Mouse (Mus musculus) limb, embryonic 12.5 days (tissue): ENCODE measurements around the gene Col25a1. TPM values are rescaled to one million over a fixed set of nuclear protein-coding genes. Genes with fewer than 3 reads are reported as not detected.

Experiments
- ATAC-seq: fragments of 200-750 bp; cut with Nextera tagmentation; 2 replicates; pipeline ENCODE4 v1.8.0; 2017; ENCODE audit warnings: low read depth, moderate TSS enrichment; ENCODE audit not compliant: insufficient number of reproducible peaks, insufficient read depth, low FRiP score, low TSS enrichment
- H3K27ac ChIP-seq: fragments of 300-500 bp; sonication (generic); 2 replicates; pipeline ENCODE4 v1.5.1; 2016; ENCODE audit warnings: mild to moderate bottlenecking, moderate library complexity
- H3K27me3 ChIP-seq: fragments of 300-500 bp; sonication (generic); 2 replicates; pipeline ENCODE4 v1.6.1; 2016; ENCODE audit warnings: mild to moderate bottlenecking, moderate library complexity
- H3K36me3 ChIP-seq: fragments of 300-500 bp; sonication (generic); 2 replicates; pipeline ENCODE4 v1.6.1; 2016; ENCODE audit warnings: mild to moderate bottlenecking, moderate library complexity
- H3K4me1 ChIP-seq: fragments of 300-500 bp; sonication (generic); replicated peaks from 2 replicates; pipeline ENCODE4 v1.6.1; 2016
- H3K4me2 ChIP-seq: fragments of 300-500 bp; sonication (generic); 2 replicates; pipeline ENCODE4 v1.6.1; 2016; ENCODE audit warnings: mild to moderate bottlenecking, moderate library complexity
- H3K4me3 ChIP-seq: fragments of 300-500 bp; sonication (generic); replicated peaks from 2 replicates; pipeline ENCODE4 v1.5.1; 2016; ENCODE audit warnings: mild to moderate bottlenecking
- H3K9ac ChIP-seq: fragments of 300-500 bp; sonication (generic); replicated peaks from 2 replicates; pipeline ENCODE4 v1.6.1; 2016; ENCODE audit warnings: mild to moderate bottlenecking, moderate library complexity
- H3K9me3 ChIP-seq: fragments of 300-500 bp; sonication (generic); 2 replicates; pipeline ENCODE4 v1.6.1; 2016; ENCODE audit warnings: mild to moderate bottlenecking, moderate library complexity
- WGBS: fragments of 180-500 bp; shearing (Covaris S2); methylation state at CpG from one replicate; pipeline ENCODE4 v1.1.7; 2016; 5-methylcytosine and 5-hydroxymethylcytosine counted together
- polyA plus RNA-seq: library from polyadenylated mRNA; unstranded; fragments of >200 nt; fragmentation: Nextera tagmentation; extraction: Ambion mirVana; gene quantifications from 2 replicates; pipeline ENCODE4 v1.2.1, GENCODE M21; 2016

The Col25a1 gene
- polyA plus RNA-seq, 1 experiment from 2014 or later, result 43.2 TPM

- Histone ChIP-seq H3K27me3 (no peaks in the 10 kb centered on the region), H3K27ac (no peak overlapping the region), H3K9ac (no peak overlapping the region), H3K4me3 (no peak overlapping the region), H3K9me3 (no peaks in the 10 kb centered on the region), H3K4me1 (peaks cover 7% of the 10 kb centered on the region; the same call in 1 of the 2 replicates), H3K4me2 (no peak overlapping the region), H3K36me3 (no peaks in the 10 kb centered on the region)
- ATAC-seq, result no peak
- 66% methylated on average over 4 of the region's 4 CpGs for WGBS
Measured at GRCm38 (mm10) chr3:130354399-130355039, 223.2 kb downstream of the Col25a1 start.

GRCm38 (mm10) chr3:130356575-130357173, 225.4 kb downstream of the Col25a1 start:
- Histone ChIP-seq H3K4me2 (no peak overlapping the region), H3K36me3 (no peaks in the 10 kb centered on the region), H3K9me3 (no peaks in the 10 kb centered on the region), H3K4me3 (no peak overlapping the region), H3K27ac (no peak overlapping the region), H3K27me3 (no peaks in the 10 kb centered on the region), H3K9ac (no peak overlapping the region), H3K4me1 (peaks cover 14% of the 10 kb centered on the region)
- ATAC-seq, result no peak
- WGBS, result 86% methylated on average over 15 of the region's 15 CpGs

- Histone ChIP-seq H3K4me2 (no peak overlapping the region), H3K36me3 (no peaks in the 10 kb centered on the region), H3K4me3 (no peak overlapping the region), H3K27ac (peak overlapping the region; percentile 56; the same call in 1 of the 2 replicates), H3K9me3 (no peaks in the 10 kb centered on the region), H3K27me3 (no peaks in the 10 kb centered on the region), H3K4me1 (peaks cover 21% of the 10 kb centered on the region), H3K9ac (no peak overlapping the region)
- 81% methylated on average over 7 of the region's 7 CpGs for WGBS
- ATAC-seq, result no peak
Measured at GRCm38 (mm10) chr3:130360813-130361212, 229.5 kb downstream of the Col25a1 start.

DNA sequence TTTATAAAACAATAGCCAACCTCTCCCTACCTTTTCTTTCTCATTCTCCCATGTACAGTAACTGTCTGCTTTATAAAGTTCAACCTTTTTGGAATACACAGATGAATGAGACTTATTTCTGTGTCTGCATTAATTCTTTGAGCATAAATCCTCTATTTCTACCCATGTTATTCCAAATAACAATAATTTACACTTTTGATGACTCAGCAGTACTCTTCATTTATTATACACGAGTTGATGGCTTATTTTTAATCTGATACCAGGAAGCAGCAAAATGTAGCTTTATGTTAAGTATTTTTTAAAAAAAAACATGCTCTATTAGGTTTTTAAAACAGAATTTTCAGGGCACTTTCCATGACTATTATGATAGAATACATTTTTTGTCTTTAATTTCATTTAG, 230.6 kb downstream of the Col25a1 start:
- Histone ChIP-seq H3K4me2 (no peak overlapping the region), H3K9ac (no peak overlapping the region), H3K27me3 (no peaks in the 10 kb centered on the region), H3K4me1 (peaks cover 23% of the 10 kb centered on the region), H3K27ac (no peak overlapping the region), H3K36me3 (no peaks in the 10 kb centered on the region), H3K9me3 (no peaks in the 10 kb centered on the region), H3K4me3 (no peak overlapping the region)
- no peak for ATAC-seq
- WGBS, result 60% methylated on average over 1 of the region's 1 CpGs

DNA sequence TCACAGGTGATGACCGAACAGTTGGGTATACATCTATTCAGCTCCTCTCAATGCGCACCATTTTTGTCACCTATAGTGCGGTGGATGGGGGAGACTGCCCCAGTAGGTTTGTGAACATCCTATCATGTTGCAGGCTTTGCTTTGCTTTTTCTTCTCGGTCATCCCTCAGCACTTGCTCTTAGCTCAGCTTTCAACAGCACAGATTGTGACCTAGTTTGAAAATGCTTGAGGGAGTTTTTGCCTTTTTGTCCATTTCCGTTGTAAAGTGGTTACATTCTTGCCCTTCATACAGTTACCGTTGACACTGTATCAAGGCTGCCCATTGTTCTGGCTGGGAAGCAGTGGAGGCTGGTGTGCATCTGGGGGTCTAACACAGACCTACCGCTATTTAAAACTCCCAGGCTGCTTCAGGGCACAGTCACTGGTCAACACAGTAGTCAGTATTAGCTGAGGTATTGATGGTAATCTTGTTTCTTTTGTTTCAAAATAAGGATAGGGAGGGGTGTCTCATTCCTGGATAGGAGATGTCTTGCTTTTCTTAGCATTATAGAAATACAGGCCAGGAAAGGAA, 231.6 kb downstream of the Col25a1 start:
- WGBS, result 84% methylated on average over 7 of the region's 7 CpGs
- H3K4me2 ChIP-seq, result no peak overlapping the region
- no peak overlapping the region for H3K27ac ChIP-seq
- ATAC-seq, result no peak
- H3K27me3 ChIP-seq, result no peaks in the 10 kb centered on the region
- H3K9ac ChIP-seq, result no peak overlapping the region
- H3K4me3 ChIP-seq, result no peak overlapping the region
- H3K9me3 ChIP-seq, result no peaks in the 10 kb centered on the region
- peaks cover 32% of the 10 kb centered on the region for H3K4me1 ChIP-seq
- H3K36me3 ChIP-seq, result no peaks in the 10 kb centered on the region

DNA sequence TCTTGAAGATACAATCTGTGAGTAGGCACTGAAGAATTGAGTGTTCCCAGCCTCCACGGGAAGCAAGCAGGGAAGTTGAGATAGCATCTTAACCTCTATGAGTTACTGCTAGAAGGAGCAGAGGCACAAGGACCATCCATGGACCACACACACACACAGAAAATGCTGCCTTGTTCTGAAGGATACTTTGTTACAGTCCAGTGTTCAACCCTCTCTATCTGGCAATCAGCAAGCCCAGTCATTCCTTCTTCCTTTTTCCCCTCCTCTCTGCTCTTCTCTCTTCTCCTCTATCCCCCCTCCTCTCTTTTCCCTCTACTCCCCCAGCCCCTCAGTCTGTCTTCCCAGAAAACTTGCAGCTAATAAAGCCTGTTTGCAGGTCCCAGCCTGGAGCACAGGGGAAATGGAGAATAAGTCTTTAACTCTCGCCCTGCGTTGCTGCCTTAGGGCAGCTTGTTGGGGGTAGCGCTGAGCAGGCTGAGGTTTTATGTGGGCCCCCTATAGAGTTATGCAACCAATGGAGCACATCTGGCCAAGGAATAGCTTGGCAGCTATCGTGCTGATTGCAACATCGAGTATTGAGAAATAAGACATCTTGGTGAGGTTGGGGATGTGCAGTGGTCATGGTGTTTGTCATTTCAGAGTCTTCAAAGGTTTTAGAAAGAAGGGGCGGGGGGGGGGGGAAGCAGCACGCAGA, 235.8 kb downstream of the Col25a1 start:
- H3K27ac ChIP-seq, result no peak overlapping the region; the same call in 1 of the 2 replicates
- ATAC-seq, result no peak
- H3K9me3 ChIP-seq, result no peaks in the 10 kb centered on the region
- H3K4me3 ChIP-seq, result no peak overlapping the region
- H3K4me1 ChIP-seq, result peaks cover 36% of the 10 kb centered on the region
- 0 out of 2 replicates have a peak, but pooled peaks cover 3% of the 10 kb centered on the region for H3K27me3 ChIP-seq
- H3K9ac ChIP-seq, result no peak overlapping the region
- 30% methylated on average over 8 of the region's 8 CpGs for WGBS
- H3K36me3 ChIP-seq, result no peaks in the 10 kb centered on the region
- peak overlapping the region; percentile 2; the same call in 1 of the 2 replicates for H3K4me2 ChIP-seq

DNA sequence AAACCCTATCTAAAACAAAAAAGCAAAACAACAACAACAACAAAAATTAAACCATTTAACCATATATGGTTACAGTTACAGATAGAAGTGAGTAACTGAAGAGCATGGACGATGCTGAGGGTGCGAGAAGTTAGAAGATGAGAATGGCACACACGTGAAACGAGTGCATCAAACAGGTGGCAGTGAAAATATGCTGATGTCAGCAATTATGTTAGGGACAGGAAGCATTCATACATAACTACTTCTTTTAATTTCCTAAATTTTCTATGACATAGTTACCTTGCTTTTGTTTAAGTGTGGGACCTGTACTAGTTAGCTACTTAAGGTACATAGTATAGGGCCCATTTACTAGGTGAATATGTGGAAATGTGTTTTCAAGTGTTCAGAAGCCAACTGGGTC, 237.1 kb downstream of the Col25a1 start:
- H3K4me3 ChIP-seq, result no peak overlapping the region
- H3K36me3 ChIP-seq, result no peaks in the 10 kb centered on the region
- H3K27ac ChIP-seq, result no peak overlapping the region
- no peak overlapping the region for H3K4me2 ChIP-seq
- WGBS, result 95% methylated on average over 4 of the region's 4 CpGs
- no peak for ATAC-seq
- H3K9me3 ChIP-seq, result no peaks in the 10 kb centered on the region
- 0 out of 2 replicates have a peak, but pooled peaks cover 3% of the 10 kb centered on the region for H3K27me3 ChIP-seq
- peaks cover 34% of the 10 kb centered on the region for H3K4me1 ChIP-seq
- H3K9ac ChIP-seq, result no peak overlapping the region

DNA sequence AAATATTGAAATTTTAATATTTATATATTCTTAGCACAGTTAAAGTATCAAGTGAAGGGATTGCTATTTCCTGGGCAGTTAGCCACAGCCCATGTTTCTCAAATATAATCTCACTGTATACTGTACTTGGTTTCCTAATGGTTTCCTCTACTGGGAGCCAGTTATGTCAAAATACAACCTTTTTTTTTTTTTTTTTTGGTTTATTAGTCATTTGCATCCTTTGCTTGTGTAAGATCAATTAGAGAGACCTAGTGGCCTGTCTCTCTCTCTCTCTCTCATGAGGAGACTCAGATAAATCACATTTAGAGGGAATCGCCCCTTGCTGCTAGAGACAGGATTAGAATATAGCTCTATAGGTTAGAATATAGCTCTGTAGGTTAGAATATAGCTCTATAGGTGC, 237.8 kb downstream of the Col25a1 start:
- Histone ChIP-seq H3K9me3 (no peaks in the 10 kb centered on the region), H3K27ac (no peak overlapping the region), H3K4me3 (no peak overlapping the region), H3K4me1 (peaks cover 34% of the 10 kb centered on the region), H3K4me2 (no peak overlapping the region), H3K9ac (no peak overlapping the region), H3K27me3 (0 out of 2 replicates have a peak, but pooled peaks cover 3% of the 10 kb centered on the region), H3K36me3 (no peaks in the 10 kb centered on the region)
- WGBS, result 84% methylated on average over 1 of the region's 1 CpGs
- no peak for ATAC-seq

- H3K4me1 ChIP-seq, result peaks cover 34% of the 10 kb centered on the region
- H3K27me3 ChIP-seq, result 0 out of 2 replicates have a peak, but pooled peaks cover 3% of the 10 kb centered on the region
- H3K9me3 ChIP-seq, result no peaks in the 10 kb centered on the region
- H3K9ac ChIP-seq, result no peak overlapping the region
- WGBS, result 67% methylated on average over 5 of the region's 5 CpGs
- ATAC-seq, result no peak
- H3K4me2 ChIP-seq, result no peak overlapping the region
- no peak overlapping the region for H3K27ac ChIP-seq
- no peak overlapping the region for H3K4me3 ChIP-seq
- no peaks in the 10 kb centered on the region for H3K36me3 ChIP-seq
Measured at GRCm38 (mm10) chr3:130370167-130370566, 238.9 kb downstream of the Col25a1 start.

GRCm38 (mm10) chr3:130373145-130373544, 241.8 kb downstream of the Col25a1 start:
- no peaks in the 10 kb centered on the region for H3K36me3 ChIP-seq
- H3K27ac ChIP-seq, result no peak overlapping the region
- no peak overlapping the region for H3K4me2 ChIP-seq
- H3K27me3 ChIP-seq, result 0 out of 2 replicates have a peak, but pooled peaks cover 3% of the 10 kb centered on the region
- ATAC-seq, result no peak
- WGBS, result 25% methylated on average over 7 of the region's 7 CpGs
- peaks cover 23% of the 10 kb centered on the region for H3K4me1 ChIP-seq
- no peaks in the 10 kb centered on the region for H3K9me3 ChIP-seq
- no peak overlapping the region for H3K4me3 ChIP-seq
- H3K9ac ChIP-seq, result no peak overlapping the region
